Mouse (Mus musculus): ENCODE results near the gene Gli2. TPM values are rescaled to one million over a fixed set of nuclear protein-coding genes. Genes with fewer than 3 reads are reported as not detected.

Gli2 gene
- total and polyA plus RNA-seq, 3 experiments: 1.5 to 11.3 TPM; not detected in 1

DNA sequence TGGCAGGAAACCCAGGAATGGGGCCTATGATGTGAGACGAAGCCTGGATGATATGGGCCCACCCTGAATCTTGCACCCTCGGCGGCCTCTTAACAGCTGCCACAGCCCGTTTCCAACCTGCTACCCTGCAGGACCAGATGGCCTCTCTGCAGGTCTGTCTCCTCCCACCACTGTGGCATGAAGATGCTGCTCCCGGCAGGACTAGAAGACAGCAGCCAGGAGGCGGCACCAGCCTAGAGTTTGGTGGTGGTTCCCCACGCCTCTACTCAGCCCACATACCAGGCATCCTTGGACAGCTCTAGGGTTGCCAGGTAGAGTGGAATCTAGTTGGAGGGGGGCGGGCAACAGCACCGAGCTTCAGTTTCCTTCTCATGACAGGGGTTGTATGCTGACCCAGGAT, 188.7 kb downstream of the Gli2 start:
- Histone ChIP-seq H3K36me3 (ENCODE audit: control insufficient read depth in 1 of 2, insufficient read depth in 2 of 2, low read length in 2 of 2) (no peaks in the 10 kb centered on the region; a peak in 1 of 4 replicates), H3K79me2 (ENCODE audit: control insufficient read depth, insufficient read depth, low read length, poor library complexity) (no peaks in the 10 kb centered on the region), H3K27ac (ENCODE audit: control insufficient read depth, low read depth, low read length) (no peak overlapping the region), H3K9me3 (replicated peaks; ENCODE audit: insufficient read depth, low read length) (no peaks in the 10 kb centered on the region), H3K4me1 (ENCODE audit: control insufficient read depth in 1 of 2, insufficient read depth in 2 of 2, low read length in 2 of 2) (no peaks in the 10 kb centered on the region), H3K27me3 (ENCODE audit: control insufficient read depth in 1 of 2, insufficient read depth in 2 of 2, low read length in 2 of 2) (no peaks in the 10 kb centered on the region), H3K9ac (ENCODE audit: control insufficient read depth, low read depth, low read length, poor library complexity, severe bottlenecking) (no peak overlapping the region), H3K4me3 (ENCODE audit: control insufficient read depth in 1 of 2, insufficient read depth in 1 of 2, low read depth in 2 of 2, low read length in 2 of 2) (no peak overlapping the region)
- DNase-seq (ENCODE audit: low read depth, low spot score): no peak
- TF ChIP-seq CHD2 (IDR thresholded peaks at IDR 0.05; ENCODE audit: low read length): no peak
- no peak for TF ChIP-seq EP300 (IDR thresholded peaks at IDR 0.05; ENCODE audit: low read depth in 1 of 2, low read length in 2 of 2)
- no peak for TF ChIP-seq TCF12 (IDR thresholded peaks at IDR 0.05; ENCODE audit: low read depth, low read length)
- TF ChIP-seq POLR2AphosphoS2 (IDR thresholded peaks at IDR 0.05; ENCODE audit: low read length): no peak
- TF ChIP-seq ELF1 (IDR thresholded peaks at IDR 0.05; ENCODE audit: low read depth, low read length): no peak
- no peak for TF ChIP-seq ZMIZ1 (IDR thresholded peaks at IDR 0.05; ENCODE audit: low read depth, low read length)
- TF ChIP-seq TAL1 (IDR thresholded peaks at IDR 0.05; ENCODE audit: low read length): no peak
- TF ChIP-seq POLR2AphosphoS5 (IDR thresholded peaks at IDR 0.05; ENCODE audit: borderline replicate concordance, low read depth, low read length): no peak

DNA sequence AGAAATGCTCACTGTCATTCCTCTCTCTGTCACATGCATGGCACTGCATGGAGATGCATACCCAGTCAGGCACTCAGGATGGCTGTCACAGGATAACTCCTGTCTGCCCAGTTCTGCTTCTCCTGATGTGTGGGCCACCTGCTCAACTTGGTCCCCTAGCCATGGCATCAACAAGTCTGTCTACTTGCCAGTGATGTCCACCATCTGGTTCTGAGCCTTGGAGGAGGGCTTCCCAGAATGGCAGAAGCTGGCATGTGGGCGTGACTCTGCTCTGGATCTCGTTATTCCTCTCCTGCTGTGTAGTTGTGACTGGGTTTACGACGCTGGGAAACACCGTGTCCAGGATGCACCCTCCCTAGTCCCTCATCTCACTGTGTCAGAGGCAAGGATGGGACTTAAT, 189.4 kb downstream of the Gli2 start:
- no peaks in the 10 kb centered on the region for H3K4me1 ChIP-seq (ENCODE audit: control insufficient read depth in 1 of 2, insufficient read depth in 2 of 2, low read length in 2 of 2)
- DNase-seq (ENCODE audit: low read depth, low spot score): no peak
- no peaks in the 10 kb centered on the region for H3K79me2 ChIP-seq (ENCODE audit: control insufficient read depth, insufficient read depth, low read length, poor library complexity)
- H3K27ac ChIP-seq (ENCODE audit: control insufficient read depth, low read depth, low read length): no peak overlapping the region
- H3K9ac ChIP-seq (ENCODE audit: control insufficient read depth, low read depth, low read length, poor library complexity, severe bottlenecking): no peak overlapping the region
- H3K4me3 ChIP-seq (ENCODE audit: control insufficient read depth in 1 of 2, insufficient read depth in 1 of 2, low read depth in 2 of 2, low read length in 2 of 2): no peak overlapping the region
- H3K27me3 ChIP-seq (ENCODE audit: control insufficient read depth in 1 of 2, insufficient read depth in 2 of 2, low read length in 2 of 2): no peaks in the 10 kb centered on the region
- no peaks in the 10 kb centered on the region for H3K9me3 ChIP-seq (replicated peaks; ENCODE audit: insufficient read depth, low read length)
- TF ChIP-seq POLR2AphosphoS5 (IDR thresholded peaks at IDR 0.05; ENCODE audit: borderline replicate concordance, low read depth, low read length): no peak
- H3K36me3 ChIP-seq (ENCODE audit: control insufficient read depth in 1 of 2, insufficient read depth in 2 of 2, low read length in 2 of 2): no peaks in the 10 kb centered on the region; a peak in 1 of 4 replicates

DNA sequence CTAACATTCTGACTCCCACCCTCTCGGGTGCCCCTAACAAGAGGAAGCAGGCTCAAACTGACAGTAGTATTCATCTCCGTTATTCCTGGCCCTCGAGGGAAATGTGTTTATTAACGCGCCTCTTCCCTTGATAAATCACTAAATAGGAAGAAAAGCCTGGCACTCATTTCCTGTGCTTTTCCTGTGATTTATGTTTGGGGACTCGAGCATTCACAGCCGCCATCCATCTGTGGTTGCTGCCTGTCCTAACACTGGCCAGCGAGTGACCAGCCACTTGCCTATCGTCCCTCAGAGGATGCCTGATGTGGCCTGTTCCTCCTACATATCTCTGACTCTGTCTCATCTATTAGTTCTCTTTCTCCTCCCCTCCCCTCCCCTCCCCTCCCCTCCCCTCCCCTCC, 195.3 kb downstream of the Gli2 start:
- no peaks in the 10 kb centered on the region for H3K79me2 ChIP-seq (ENCODE audit: control insufficient read depth, insufficient read depth, low read length, poor library complexity)
- H3K27me3 ChIP-seq (ENCODE audit: control insufficient read depth in 1 of 2, insufficient read depth in 2 of 2, low read length in 2 of 2): no peaks in the 10 kb centered on the region
- H3K27ac ChIP-seq (ENCODE audit: control insufficient read depth, low read depth, low read length): no peak overlapping the region
- no peak overlapping the region for H3K9ac ChIP-seq (ENCODE audit: control insufficient read depth, low read depth, low read length, poor library complexity, severe bottlenecking)
- no peaks in the 10 kb centered on the region for H3K9me3 ChIP-seq (replicated peaks; ENCODE audit: insufficient read depth, low read length)
- no peaks in the 10 kb centered on the region for H3K4me1 ChIP-seq (ENCODE audit: control insufficient read depth in 1 of 2, insufficient read depth in 2 of 2, low read length in 2 of 2)
- no peak overlapping the region for H3K4me3 ChIP-seq (ENCODE audit: control insufficient read depth in 1 of 2, insufficient read depth in 1 of 2, low read depth in 2 of 2, low read length in 2 of 2)
- DNase-seq (ENCODE audit: low read depth, low spot score): no peak
- TF ChIP-seq MYC (IDR thresholded peaks at IDR 0.05; ENCODE audit: low read depth, low read length): no peak
- TF ChIP-seq POLR2A (IDR thresholded peaks at IDR 0.05; ENCODE audit: control insufficient read depth in 1 of 2, insufficient read depth in 1 of 2, low read depth in 1 of 2, low read length in 2 of 2, poor library complexity in 1 of 2): no peak
- no peak for TF ChIP-seq TBP (IDR thresholded peaks at IDR 0.05; ENCODE audit: low read depth, low read length)
- no peak for TF ChIP-seq MEF2A (IDR thresholded peaks at IDR 0.05; ENCODE audit: extremely low read depth, insufficient replicate concordance, low read depth, low read length, poor library complexity, severe bottlenecking)
- TF ChIP-seq RCOR1 (IDR thresholded peaks at IDR 0.05; ENCODE audit: low read depth, low read length): no peak
- TF ChIP-seq ZNF384 (IDR thresholded peaks at IDR 0.05; ENCODE audit: low read depth, low read length): no peak
- no peaks in the 10 kb centered on the region for H3K36me3 ChIP-seq (ENCODE audit: control insufficient read depth in 1 of 2, insufficient read depth in 2 of 2, low read length in 2 of 2)

Measured in MEL (cell line).